Mouse (Mus musculus): ENCODE results near the gene Gja8. TPM values are rescaled to one million over a fixed set of nuclear protein-coding genes. Genes with fewer than 3 reads are reported as not detected.
A peak's percentile ranks its signal among the peaks of the same experiment; 100 is the strongest.

Gene Gja8
- polyA plus RNA-seq, 1 experiment from 2014 or later = not detected

DNA sequence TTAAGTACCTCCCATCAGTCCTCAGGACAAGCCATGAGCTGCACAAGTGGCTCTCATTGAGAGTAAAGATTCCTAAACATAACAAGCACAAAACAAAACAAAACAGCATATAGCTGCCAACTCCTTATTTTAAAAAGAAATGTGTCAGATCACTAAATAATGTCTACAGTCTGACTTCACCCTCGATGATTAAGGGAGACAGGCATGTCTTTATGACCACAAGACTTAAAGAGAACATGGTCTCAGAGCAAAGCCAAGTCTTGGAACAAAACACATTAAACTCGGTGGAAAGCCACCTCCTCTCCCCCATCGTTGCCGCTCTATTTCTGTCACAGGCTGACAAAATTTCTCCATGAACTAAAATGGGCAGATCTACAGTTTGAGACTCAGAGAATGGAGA, 1.2 kb downstream of the Gja8 start:
- Histone ChIP-seq H3K9ac (no peak overlapping the region), H3K4me3 (replicated peaks) (no peak overlapping the region), H3K27me3 (no peaks in the 10 kb centered on the region), H3K4me2 (no peak overlapping the region), H3K4me1 (replicated peaks) (no peaks in the 10 kb centered on the region), H3K27ac (replicated peaks) (no peak overlapping the region), H3K36me3 (replicated peaks) (no peaks in the 10 kb centered on the region), H3K9me3 (replicated peaks) (no peaks in the 10 kb centered on the region)
- 70% methylated on average over 4 of the region's 4 CpGs for WGBS (ENCODE audit: insufficient replicate concordance)
- no peak for ATAC-seq (ENCODE audit: insufficient read depth)

DNA sequence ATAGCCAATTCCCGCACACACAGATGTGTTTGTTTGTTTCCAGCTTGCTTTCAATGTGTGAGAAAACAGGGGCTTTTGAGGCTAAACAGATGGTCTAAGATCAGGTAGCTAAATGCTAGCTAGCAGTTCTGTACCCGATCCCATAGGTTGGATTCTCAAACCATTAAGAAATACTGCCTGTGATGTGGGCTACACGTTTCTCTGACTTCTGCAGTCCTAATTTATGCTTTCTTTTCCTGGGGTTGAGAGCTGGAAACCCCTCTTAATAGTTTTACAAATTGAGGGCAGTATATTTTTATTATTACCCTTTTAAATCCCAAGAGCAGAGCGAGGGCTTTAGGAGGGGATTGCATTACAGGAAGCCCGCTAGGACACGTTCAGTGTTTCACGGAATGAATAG, 4.8 kb downstream of the Gja8 start:
- H3K9me3 ChIP-seq (replicated peaks) = no peaks in the 10 kb centered on the region
- WGBS (ENCODE audit: insufficient replicate concordance) = 55% methylated on average over 7 of the region's 7 CpGs
- no peaks in the 10 kb centered on the region for H3K27me3 ChIP-seq
- H3K36me3 ChIP-seq (replicated peaks) = no peaks in the 10 kb centered on the region
- no peaks in the 10 kb centered on the region for H3K4me1 ChIP-seq (replicated peaks)
- no peak overlapping the region for H3K4me2 ChIP-seq
- no peak overlapping the region for H3K9ac ChIP-seq
- ATAC-seq (ENCODE audit: insufficient read depth) = no peak
- no peak overlapping the region for H3K27ac ChIP-seq (replicated peaks)
- H3K4me3 ChIP-seq (replicated peaks) = no peak overlapping the region

DNA sequence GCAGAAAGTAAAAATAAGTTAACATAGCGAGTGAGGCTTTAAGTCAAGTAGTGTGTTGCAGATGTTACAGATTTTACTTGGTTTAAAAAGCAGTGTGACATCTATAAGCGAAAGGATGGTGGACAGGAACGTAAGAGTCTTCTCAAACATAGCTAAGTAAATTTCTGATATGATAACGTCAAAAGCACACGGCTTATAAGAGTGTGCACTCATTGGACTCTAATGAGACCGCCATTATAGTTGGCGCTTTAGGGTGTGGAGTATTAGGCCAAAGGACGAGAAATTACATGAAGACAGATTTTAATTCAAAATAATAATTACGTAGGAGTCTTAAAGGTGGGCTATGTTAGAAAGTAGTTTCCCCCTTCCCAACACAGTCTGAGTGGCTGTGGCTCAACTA, 20.2 kb downstream of the Gja8 start:
- no peaks in the 10 kb centered on the region for H3K36me3 ChIP-seq (replicated peaks)

DNA sequence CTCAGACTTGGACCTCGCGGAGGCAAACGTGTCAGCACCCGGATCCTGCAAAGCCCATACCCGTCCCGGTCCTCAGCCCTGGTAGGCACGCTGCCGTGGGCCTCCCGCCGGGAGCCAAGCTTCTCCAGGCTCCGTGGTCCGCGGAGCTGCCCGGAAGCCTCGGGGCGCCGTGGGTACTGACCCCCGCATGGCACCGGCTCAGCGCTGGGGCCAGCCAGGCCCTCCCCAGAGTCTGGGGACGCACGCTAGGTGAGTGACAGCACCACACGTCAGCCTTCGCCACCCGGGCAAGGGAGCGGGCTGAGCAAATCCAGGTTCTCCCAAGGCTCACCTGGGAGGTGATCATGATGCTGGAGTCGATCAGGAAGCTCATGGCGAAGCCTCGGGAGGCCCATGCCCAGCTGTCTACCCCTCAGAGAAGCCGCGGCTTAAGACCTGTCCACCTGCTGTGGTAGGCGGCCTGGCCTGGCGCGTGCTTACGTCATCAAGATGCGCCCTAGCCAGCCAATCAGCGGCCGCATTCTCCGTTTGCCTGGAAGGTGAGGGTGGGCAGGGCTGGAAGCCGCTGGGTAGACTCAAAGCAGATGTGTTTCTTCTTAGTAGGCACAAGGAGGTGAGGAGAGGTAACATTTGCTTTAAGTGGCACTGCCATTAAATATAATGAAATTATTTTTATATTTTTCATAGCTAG, 20.8 kb downstream of the Gja8 start, which contains the start of gene Gpr89:
Gene Gpr89, minus strand, starts transcription at position 496 of the 691 bp plus-strand sequence.
- Histone ChIP-seq H3K4me1 (replicated peaks) (peaks cover 28% of the 10 kb centered on the region), H3K9ac (peak within 1 kb of the TSS; percentile 87), H3K9me3 (replicated peaks) (no peaks in the 10 kb centered on the region), H3K4me2 (peak within 1 kb of the TSS; percentile 93), H3K27me3 (peaks cover 11% of the 10 kb centered on the region; the same call in 1 of the 2 replicates), H3K4me3 (replicated peaks) (peak within 1 kb of the TSS; percentile 75), H3K27ac (replicated peaks) (peak within 1 kb of the TSS; percentile 43), H3K36me3 (replicated peaks) (no peaks in the 10 kb centered on the region)
- WGBS (ENCODE audit: insufficient replicate concordance) = under 1% methylated on average over 40 of the region's 40 CpGs
- ATAC-seq (ENCODE audit: insufficient read depth) = peak; percentile 96

More for the DNA sequence above, 20.2 kb downstream of the Gja8 start:
- Histone ChIP-seq H3K27me3 (peaks cover 14% of the 10 kb centered on the region; the same call in 1 of the 2 replicates), H3K4me1 (replicated peaks) (peaks cover 28% of the 10 kb centered on the region), H3K9me3 (replicated peaks) (no peaks in the 10 kb centered on the region), H3K9ac (peak overlapping the region; percentile 87), H3K4me3 (replicated peaks) (peak overlapping the region; percentile 75), H3K4me2 (peak overlapping the region; percentile 93), H3K27ac (replicated peaks) (no peak overlapping the region)
- no peak for ATAC-seq (ENCODE audit: insufficient read depth)
- WGBS (ENCODE audit: insufficient replicate concordance) = 35% methylated on average over 9 of the region's 9 CpGs

DNA sequence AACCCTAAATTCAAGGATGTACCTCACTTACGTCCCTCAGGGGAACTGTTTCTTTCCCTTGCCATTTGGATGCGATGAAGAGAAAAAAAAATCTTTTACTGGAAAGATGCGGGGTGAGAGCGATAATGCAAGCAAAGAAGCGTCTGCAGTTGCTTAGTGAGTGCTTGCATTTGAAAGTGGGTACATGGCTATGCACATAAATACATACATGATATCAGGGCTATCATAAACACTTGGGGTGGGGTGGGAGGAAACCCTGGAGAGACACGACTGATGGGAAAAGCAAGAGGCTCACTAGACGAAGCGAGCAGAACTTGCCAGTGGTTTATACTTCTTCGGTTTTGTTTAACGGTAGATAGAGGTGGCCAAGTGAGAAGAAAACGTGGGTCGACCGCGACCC, 21.4 kb downstream of the Gja8 start, which contains the start of gene Gja5:
Gene Gja5, plus strand, starts transcription at position 301 of the 400 bp plus-strand sequence.
- Histone ChIP-seq H3K9me3 (replicated peaks) (no peaks in the 10 kb centered on the region), H3K27me3 (peaks cover 11% of the 10 kb centered on the region; the same call in 1 of the 2 replicates), H3K27ac (replicated peaks) (peak within 1 kb of the TSS; percentile 43), H3K36me3 (replicated peaks) (no peaks in the 10 kb centered on the region), H3K4me2 (peak within 1 kb of the TSS; percentile 93), H3K4me3 (replicated peaks) (peak within 1 kb of the TSS; percentile 75), H3K4me1 (replicated peaks) (peaks cover 28% of the 10 kb centered on the region), H3K9ac (peak within 1 kb of the TSS; percentile 87)
- WGBS (ENCODE audit: insufficient replicate concordance) = 11% methylated on average over 14 of the region's 14 CpGs
- no peak for ATAC-seq (ENCODE audit: insufficient read depth)

DNA sequence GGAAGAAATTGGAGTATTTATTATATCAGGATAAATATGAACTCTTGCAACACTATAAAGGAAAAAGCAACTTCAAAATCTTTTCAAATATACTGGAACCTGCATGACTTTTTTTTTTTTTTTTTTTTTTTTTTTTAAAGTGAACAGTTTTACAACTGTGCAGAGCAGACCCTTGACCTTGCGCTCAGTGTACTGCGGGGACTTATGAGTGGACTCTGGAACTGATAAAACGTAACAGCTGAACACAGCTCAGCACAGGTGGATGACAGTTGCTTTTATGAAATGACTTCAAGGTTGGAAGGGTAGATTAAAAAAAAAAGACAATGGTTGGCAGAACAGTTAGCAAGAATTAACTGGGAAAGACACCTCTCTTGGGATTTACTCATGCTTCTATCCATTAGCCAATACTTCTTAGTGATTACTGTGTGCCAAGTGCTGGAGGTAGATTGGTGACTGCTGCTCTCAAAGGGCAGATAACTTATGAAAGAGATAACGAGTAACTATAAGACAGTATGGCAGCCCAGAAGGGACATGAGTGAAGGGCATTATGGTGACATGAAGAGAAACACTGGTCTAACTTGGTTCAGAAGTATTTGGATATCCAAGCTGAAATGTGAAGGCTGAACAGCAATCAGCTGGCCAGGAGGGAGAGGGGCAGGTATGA, 23.4 kb downstream of the Gja8 start:
- Histone ChIP-seq H3K9me3 (replicated peaks) (no peaks in the 10 kb centered on the region), H3K27me3 (peaks cover 6% of the 10 kb centered on the region; the same call in 1 of the 2 replicates), H3K9ac (no peak overlapping the region), H3K36me3 (replicated peaks) (peaks cover 2% of the 10 kb centered on the region; the same call in 1 of the 2 replicates), H3K4me3 (replicated peaks) (no peak overlapping the region), H3K4me2 (no peak overlapping the region), H3K27ac (replicated peaks) (no peak overlapping the region), H3K4me1 (replicated peaks) (peaks cover 28% of the 10 kb centered on the region)
- ATAC-seq (ENCODE audit: insufficient read depth) = no peak
- WGBS (ENCODE audit: insufficient replicate concordance) = 57% methylated on average over 4 of the region's 4 CpGs

DNA sequence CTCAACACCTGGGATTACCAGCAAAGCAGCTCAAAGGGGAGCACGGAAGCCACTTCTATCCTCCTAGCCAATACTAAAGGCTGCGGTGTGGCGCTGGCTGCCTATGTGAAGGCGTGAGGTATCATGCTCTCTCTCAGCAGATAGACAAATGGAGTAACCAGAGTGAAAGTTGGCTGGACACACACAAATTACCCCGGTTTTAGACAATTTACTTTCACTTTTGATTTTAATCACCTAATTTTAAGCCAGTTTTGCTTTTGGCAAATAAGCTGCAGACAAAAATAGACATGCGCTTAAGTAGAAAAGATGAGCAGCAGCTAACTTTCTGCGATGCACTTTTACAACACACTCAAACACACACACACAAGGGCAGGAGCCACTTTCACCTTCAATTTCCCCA, 42.1 kb downstream of the Gja8 start:
- WGBS (ENCODE audit: insufficient replicate concordance) = 85% methylated on average over 7 of the region's 7 CpGs
- H3K36me3 ChIP-seq (replicated peaks) = peaks cover 51% of the 10 kb centered on the region
- H3K27ac ChIP-seq (replicated peaks) = no peak overlapping the region

DNA sequence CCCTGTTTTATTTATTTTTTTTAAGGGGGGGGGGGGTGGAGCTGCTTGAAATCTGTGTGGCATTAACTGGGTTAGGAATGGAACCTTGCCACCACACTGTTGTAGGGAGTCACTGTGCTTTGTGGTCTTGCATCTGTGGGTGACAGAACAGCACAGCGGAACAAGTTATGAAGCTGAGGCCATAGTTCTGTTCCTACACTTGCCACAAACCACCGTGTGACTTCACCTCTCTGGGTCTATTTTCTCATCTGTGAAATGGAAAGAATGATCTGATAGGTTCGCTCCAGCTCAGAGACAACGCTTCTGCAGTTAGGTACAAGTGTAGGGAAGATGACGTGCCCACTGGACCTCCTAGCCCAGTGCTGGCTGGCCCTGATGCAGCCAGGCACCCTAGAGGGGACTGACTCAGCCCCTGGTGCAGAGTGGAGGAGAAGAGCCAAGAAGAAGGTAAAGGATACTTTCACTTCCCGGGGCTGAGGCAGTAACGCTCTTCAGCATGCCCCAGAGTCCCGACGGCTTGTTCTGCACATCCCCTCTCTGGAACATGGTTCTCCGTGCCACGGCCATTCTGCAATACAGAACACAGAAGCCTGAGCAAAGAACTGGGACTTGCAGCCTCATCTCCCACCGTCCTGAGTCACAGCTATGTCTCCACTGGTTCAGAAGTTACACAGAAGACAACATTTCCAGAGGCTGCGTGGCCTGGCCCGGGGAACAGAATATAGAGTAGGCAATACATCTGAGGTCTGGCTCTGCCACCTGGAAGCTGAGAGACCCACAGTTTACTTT, 43.6 kb downstream of the Gja8 start:
- H3K9me3 ChIP-seq (replicated peaks) = no peaks in the 10 kb centered on the region
- no peak overlapping the region for H3K4me2 ChIP-seq
- peaks cover 45% of the 10 kb centered on the region for H3K36me3 ChIP-seq (replicated peaks)
- H3K27me3 ChIP-seq = no peaks in the 10 kb centered on the region
- no peak overlapping the region for H3K4me3 ChIP-seq (replicated peaks)
- no peak overlapping the region for H3K9ac ChIP-seq
- no peak overlapping the region for H3K27ac ChIP-seq (replicated peaks)
- no peak for ATAC-seq (ENCODE audit: insufficient read depth)
- no peaks in the 10 kb centered on the region for H3K4me1 ChIP-seq (replicated peaks)
- 80% methylated on average over 14 of the region's 14 CpGs for WGBS (ENCODE audit: insufficient replicate concordance)

More for the DNA sequence above, 42.1 kb downstream of the Gja8 start:
- H3K27me3 ChIP-seq = no peaks in the 10 kb centered on the region
- no peaks in the 10 kb centered on the region for H3K4me1 ChIP-seq (replicated peaks)
- H3K9me3 ChIP-seq (replicated peaks) = no peaks in the 10 kb centered on the region
- no peak overlapping the region for H3K4me3 ChIP-seq (replicated peaks)
- H3K4me2 ChIP-seq = no peak overlapping the region
- ATAC-seq (ENCODE audit: insufficient read depth) = no peak
- H3K9ac ChIP-seq = no peak overlapping the region; the same call in 1 of the 2 replicates

DNA sequence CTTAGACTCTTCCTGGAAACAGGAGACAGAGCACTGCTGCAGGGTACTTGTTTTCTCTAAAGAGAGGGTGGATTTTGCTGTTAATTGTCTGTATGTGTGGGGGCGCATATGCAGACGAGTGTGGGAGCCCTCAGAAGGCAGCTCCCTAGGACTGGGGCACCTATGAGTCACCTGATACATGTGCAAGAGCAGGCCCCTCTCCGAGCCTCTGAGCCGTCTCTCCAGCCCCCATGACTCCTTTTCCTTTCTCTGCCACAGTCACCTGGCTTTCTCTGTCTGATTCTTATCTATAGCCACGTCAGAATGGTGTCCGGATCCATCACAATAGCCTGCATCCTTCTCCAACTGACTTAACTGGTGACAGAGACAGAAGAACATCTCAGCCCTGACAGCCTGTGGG, 44.3 kb downstream of the Gja8 start:
- Histone ChIP-seq H3K9me3 (replicated peaks) (no peaks in the 10 kb centered on the region), H3K27me3 (no peaks in the 10 kb centered on the region), H3K27ac (replicated peaks) (no peak overlapping the region), H3K4me2 (no peak overlapping the region), H3K4me1 (replicated peaks) (no peaks in the 10 kb centered on the region), H3K9ac (no peak overlapping the region), H3K4me3 (replicated peaks) (no peak overlapping the region), H3K36me3 (replicated peaks) (peaks cover 39% of the 10 kb centered on the region)
- no peak for ATAC-seq (ENCODE audit: insufficient read depth)
- 71% methylated on average over 6 of the region's 6 CpGs for WGBS (ENCODE audit: insufficient replicate concordance)

DNA sequence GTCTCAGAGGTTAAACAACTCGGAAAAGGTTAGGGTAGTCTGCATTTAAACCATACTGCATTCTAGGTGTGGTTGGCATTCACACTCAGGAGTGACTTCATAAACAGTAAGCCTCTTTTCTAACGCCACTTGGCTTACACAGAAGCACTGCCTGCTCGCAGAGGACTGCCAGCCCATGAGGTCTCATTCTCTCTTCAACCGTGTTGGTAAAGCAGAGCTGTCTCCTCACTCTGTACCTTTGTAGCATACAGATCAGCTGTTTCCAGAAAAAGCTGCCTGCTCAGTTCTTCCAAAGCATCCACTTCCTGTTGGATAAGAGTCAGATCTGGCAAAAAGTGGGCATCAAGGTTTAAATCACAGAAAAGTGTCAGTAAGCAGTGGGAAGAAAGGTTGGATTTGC, 45.4 kb downstream of the Gja8 start:
- no peaks in the 10 kb centered on the region for H3K9me3 ChIP-seq (replicated peaks)
- H3K27me3 ChIP-seq = no peaks in the 10 kb centered on the region
- ATAC-seq (ENCODE audit: insufficient read depth) = no peak
- WGBS (ENCODE audit: insufficient replicate concordance) = 69% methylated on average over 4 of the region's 4 CpGs
- H3K9ac ChIP-seq = no peak overlapping the region
- H3K4me3 ChIP-seq (replicated peaks) = no peak overlapping the region
- H3K4me1 ChIP-seq (replicated peaks) = no peaks in the 10 kb centered on the region
- no peak overlapping the region for H3K27ac ChIP-seq (replicated peaks)
- H3K4me2 ChIP-seq = no peak overlapping the region
- peaks cover 44% of the 10 kb centered on the region for H3K36me3 ChIP-seq (replicated peaks)

DNA sequence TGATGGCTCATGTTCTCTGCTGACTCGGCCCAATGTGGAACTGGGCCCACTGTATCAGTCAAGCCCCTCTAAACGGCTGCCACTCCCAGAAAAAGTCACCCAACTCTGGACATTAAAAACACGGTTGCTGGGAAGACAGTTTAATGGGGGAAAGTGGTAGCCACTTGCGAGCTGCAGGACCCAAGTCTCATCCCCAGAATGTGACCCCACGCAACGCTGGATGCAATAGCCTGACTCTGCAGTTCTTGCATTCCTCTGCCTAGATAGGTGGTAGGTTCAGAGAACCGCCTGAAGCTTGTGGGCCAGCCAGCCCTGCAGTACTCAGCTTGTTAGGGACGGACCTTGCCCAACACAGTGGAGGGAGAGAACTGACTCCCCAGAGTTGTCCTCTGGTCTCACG, 46.3 kb downstream of the Gja8 start:
- Histone ChIP-seq H3K27me3 (no peaks in the 10 kb centered on the region), H3K9ac (no peak overlapping the region), H3K27ac (replicated peaks) (no peak overlapping the region), H3K36me3 (replicated peaks) (peaks cover 50% of the 10 kb centered on the region), H3K9me3 (replicated peaks) (no peaks in the 10 kb centered on the region), H3K4me2 (no peak overlapping the region), H3K4me3 (replicated peaks) (no peak overlapping the region), H3K4me1 (replicated peaks) (no peaks in the 10 kb centered on the region)
- ATAC-seq (ENCODE audit: insufficient read depth) = no peak
- WGBS (ENCODE audit: insufficient replicate concordance) = 76% methylated on average over 9 of the region's 9 CpGs
